Mouse (Mus musculus): ENCODE measurements around the gene Dnajc27.

Dnajc27 gene

GRCm38 (mm10) chr12:4107383-4107782 is 25.0 kb downstream of the Dnajc27 start:
- peak; percentile 64 for DNase-seq

GRCm38 (mm10) chr12:4116132-4116531 is 33.7 kb downstream of the Dnajc27 start:
- DNase-seq = no peak

- no peak for DNase-seq
Observed at GRCm38 (mm10) chr12:4117136-4117535, 34.8 kb downstream of the Dnajc27 start.

- peak; percentile 76 for DNase-seq
Observed at GRCm38 (mm10) chr12:4117579-4117978, 35.2 kb downstream of the Dnajc27 start.

- DNase-seq = no peak
Observed at GRCm38 (mm10) chr12:4127346-4127745, 45.0 kb downstream of the Dnajc27 start.

DNA sequence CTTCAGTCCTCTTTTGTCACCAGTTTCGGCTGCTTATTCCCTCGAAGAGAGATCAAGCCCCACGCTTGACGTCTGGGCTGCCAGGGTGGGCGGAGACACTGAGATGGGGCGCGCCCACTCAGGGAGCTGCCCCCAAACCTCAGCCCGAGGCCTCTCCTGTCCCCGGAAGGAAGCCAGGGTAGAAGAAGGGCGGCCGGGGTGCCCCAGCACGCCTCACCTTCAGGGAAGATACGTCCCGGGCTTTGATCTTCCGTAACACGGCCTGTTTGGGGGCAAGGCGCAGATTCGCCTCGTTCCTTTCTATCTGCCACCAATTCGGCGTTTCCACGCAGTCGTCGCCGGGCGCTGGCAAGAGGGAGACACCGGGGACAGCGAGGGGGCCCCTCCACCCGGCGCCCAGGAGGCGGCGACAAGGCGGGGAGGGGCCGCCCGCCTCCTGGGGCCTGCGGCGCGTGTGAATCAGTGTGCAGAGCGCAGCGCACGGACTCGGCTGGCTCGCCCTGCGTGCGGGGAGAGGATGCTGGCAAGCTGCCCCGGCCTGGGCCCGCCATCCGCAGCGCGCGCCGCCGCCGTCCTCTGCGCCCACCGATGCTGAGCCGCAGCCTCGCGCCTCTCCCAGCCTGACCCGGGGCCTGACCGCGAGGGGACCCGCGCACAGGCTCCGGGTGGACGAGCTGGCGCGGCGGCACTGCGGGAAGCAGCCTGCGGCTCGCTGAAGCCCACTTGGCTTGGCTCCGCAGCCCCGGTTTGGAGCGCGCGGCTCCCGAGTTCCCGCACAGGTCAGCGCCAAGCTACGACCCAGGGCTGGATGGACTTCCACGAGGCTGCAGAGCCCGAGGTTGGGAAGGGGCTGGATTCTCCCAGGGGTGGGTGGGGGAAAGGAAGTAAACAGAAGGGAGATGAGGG is 50.8 kb downstream of the Dnajc27 start, which contains the start of gene Adcy3:
Gene Adcy3 (plus strand): TSS at position 163 of the 906 bp plus-strand sequence.
- DNase-seq = peak; percentile 84

DNA sequence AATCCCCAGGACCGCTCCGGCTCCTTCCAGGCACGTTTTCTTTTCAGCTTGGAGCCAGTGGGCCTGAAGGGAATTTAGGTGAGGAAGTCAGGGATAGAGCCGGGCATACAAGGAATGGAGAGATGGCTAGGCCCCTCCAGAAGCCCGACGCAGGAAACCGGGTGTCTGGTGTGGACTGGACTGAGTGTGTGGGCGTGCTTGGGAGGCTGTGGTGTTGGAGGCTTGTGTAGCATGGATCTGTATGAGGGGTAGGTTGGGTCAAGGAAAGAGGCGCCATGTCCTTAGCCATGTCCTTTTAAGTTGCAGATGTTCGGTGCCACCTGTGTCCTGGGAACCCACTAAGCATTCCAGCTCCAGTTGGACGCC is 51.4 kb downstream of the Dnajc27 start:
- peak; percentile 42 for DNase-seq

GRCm38 (mm10) chr12:4143179-4143578 is 60.8 kb downstream of the Dnajc27 start:
- no peak for DNase-seq

GRCm38 (mm10) chr12:4150936-4151335 is 68.6 kb downstream of the Dnajc27 start:
- DNase-seq = no peak

DNA sequence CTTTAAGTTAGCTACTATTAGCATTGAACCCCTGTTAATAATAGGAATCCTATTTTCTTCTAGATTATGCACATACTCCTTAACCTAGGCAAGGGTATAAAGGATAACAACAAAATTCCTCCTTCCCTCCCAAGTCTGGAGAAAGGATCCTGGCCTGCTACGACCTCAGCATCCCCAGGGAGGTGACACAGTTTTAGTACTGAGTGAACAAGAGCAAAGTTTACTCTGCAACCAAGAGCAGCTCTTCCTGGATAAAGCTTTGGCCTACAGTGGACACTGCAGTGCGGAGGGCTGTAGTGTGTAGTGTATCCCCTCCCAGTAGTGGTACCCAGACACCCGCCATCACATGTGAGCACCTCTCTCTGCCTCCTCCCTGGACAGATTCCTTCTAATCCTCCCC is 69.6 kb downstream of the Dnajc27 start:
- DNase-seq = no peak

- DNase-seq = no peak
Observed at GRCm38 (mm10) chr12:4157466-4157865, 75.1 kb downstream of the Dnajc27 start.

DNA sequence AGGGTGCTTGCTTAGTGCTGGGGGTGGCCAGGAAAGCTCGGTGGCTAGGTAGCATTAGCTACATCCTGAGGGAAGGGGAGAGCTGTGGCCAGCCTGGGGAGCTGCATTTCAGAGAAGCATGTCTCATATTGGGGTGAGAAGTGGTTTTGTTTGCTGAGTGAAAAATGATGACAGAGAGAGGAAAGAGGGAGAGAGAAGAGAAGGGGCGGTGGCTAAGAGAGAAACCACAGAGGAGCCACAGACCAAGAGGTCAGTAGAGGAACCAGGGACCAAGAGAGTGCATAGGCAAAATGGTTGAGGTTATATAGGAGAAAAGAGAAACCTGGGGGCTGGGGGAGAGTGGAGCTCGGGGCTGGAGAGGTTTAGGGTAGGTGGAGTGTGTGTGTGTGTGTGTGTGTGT is 75.8 kb downstream of the Dnajc27 start:
- no peak for DNase-seq

GRCm38 (mm10) chr12:4158868-4159632 is 76.7 kb downstream of the Dnajc27 start:
- no peak for DNase-seq

All from right cerebral cortex, postnatal 25 days (tissue).